Mouse (Mus musculus) lung, embryonic 14.5 days (tissue): ENCODE results near the gene Sgip1. TPM values are rescaled to one million over a fixed set of nuclear protein-coding genes. Genes with fewer than 3 reads are reported as not detected.
A peak's percentile ranks its signal among the peaks of the same experiment; 100 is the strongest.

Experiments used
- ATAC-seq: fragments of 200-750 bp; cut with Nextera tagmentation; 2 replicates; pipeline ENCODE4 v1.8.0; 2017; ENCODE audit warnings: mild to moderate bottlenecking, moderate TSS enrichment, moderate library complexity; ENCODE audit not compliant: insufficient read depth
- DNase-seq: peaks from one replicate; pipeline ENCODE4 v3.0.0-alpha.2; 2015
- H3K27ac ChIP-seq: fragments of 300-500 bp; sonication (generic); 2 replicates; pipeline ENCODE4 v1.5.1; 2014; ENCODE audit warnings: low read depth, mild to moderate bottlenecking, moderate library complexity
- H3K27me3 ChIP-seq: fragments of 300-500 bp; sonication (generic); 2 replicates; pipeline ENCODE4 v1.6.1; 2014; ENCODE audit warnings: low read length, control low read depth; ENCODE audit not compliant: insufficient read depth
- H3K36me3 ChIP-seq: fragments of 300-500 bp; sonication (generic); 2 replicates; pipeline ENCODE4 v1.6.1; 2014; ENCODE audit warnings: control low read depth; ENCODE audit not compliant: insufficient read depth
- H3K4me1 ChIP-seq: fragments of 300-500 bp; sonication (generic); 2 replicates; pipeline ENCODE4 v1.6.1; 2014; ENCODE audit warnings: antibody characterized with exemption, control low read depth; ENCODE audit not compliant: insufficient read depth
- H3K4me2 ChIP-seq: fragments of 300-500 bp; sonication (generic); 2 replicates; pipeline ENCODE4 v1.6.1; 2014; ENCODE audit warnings: mild to moderate bottlenecking
- H3K4me3 ChIP-seq: fragments of 300-500 bp; sonication (generic); 2 replicates; pipeline ENCODE4 v1.5.1; 2014; ENCODE audit warnings: low read depth, low read length
- H3K9ac ChIP-seq: fragments of 300-500 bp; sonication (generic); 2 replicates; pipeline ENCODE4 v1.6.1; 2014
- H3K9me3 ChIP-seq: fragments of 300-500 bp; sonication (generic); 2 replicates; pipeline ENCODE4 v1.6.1; 2016; ENCODE audit warnings: low read depth, low read length, control low read depth
- CTCF ChIP-seq: IDR thresholded peaks from 2 replicates; pipeline ENCODE4 v1.5.1; 2016; ENCODE audit warnings: antibody characterized with exemption, low read depth
- WGBS: fragments of 180-500 bp; shearing (Covaris S2); extraction: QIAGEN DNeasy Blood & Tissue Kit; methylation state at CpG from one replicate; pipeline ENCODE4 v1.1.7; 2014; 5-methylcytosine and 5-hydroxymethylcytosine counted together
- polyA plus RNA-seq: library from polyadenylated mRNA; unstranded; fragments of >200 nt; fragmentation: Nextera tagmentation; extraction: Ambion mirVana; gene quantifications from 2 replicates; pipeline ENCODE4 v1.2.1, GENCODE M21; 2014

The Sgip1 gene
- polyA plus RNA-seq, 1 experiment from 2014 or later, result 6.9 TPM

DNA sequence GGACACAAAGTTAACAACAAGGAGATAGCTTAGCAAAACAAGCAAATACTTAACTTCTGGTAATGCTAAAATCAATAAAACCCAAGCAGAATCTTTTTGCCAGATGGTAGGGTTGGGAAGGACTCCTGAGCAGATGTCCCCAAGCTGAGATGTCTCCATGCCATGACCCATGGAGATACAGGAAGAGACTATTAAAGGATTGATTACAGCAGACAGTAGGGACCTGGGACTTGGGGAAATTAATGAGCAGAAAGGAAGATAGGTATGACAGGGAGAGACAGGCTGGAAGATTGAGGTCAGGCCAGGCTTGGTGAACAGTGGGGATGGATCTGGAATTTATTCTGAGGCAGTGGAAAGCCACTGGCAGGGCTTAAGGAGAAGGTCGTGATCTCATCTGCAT, 33.5 kb downstream of the Sgip1 start:
- Histone ChIP-seq H3K36me3 (no peaks in the 10 kb centered on the region), H3K9ac (no peak overlapping the region), H3K27ac (no peak overlapping the region), H3K9me3 (no peaks in the 10 kb centered on the region), H3K4me3 (no peak overlapping the region), H3K27me3 (no peaks in the 10 kb centered on the region), H3K4me2 (no peak overlapping the region), H3K4me1 (no peaks in the 10 kb centered on the region)
- DNase-seq (no peak), ATAC-seq (no peak)
- 69% methylated on average over 1 of the region's 1 CpGs for WGBS
- no peak for TF ChIP-seq CTCF

DNA sequence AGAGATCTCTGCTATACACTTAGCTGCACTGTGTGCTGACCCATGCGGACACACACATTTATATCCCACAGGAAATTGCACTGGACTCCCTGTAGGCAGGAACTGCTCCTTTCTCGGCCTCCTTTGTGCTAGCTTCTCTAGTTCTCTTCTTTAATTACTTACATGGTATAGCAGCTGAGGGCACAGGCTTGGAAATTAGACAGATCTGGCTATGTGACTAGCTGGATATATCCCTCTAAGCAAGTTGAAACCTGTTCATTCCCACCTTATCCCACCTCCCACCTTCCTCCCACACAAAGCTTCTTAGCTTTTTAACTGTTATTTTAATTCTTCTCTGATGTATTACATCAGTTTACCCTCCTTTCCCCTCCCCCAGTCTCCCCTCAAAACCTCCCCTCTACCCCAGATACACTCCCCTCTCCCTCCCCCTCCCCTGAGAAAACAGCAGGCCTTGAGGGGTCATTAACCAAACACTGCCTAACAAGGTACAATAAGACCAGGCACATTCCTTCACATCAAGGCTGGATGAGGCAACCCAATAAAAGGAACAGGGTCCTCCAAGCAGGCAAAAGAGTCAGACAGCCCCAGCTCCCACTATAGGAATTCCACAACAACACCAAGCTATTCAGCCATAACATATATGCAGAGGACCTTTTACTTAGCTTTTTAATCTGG, 34.6 kb downstream of the Sgip1 start:
- Histone ChIP-seq H3K9ac (no peak overlapping the region), H3K9me3 (no peaks in the 10 kb centered on the region), H3K36me3 (no peaks in the 10 kb centered on the region), H3K4me3 (no peak overlapping the region), H3K27ac (no peak overlapping the region), H3K27me3 (no peaks in the 10 kb centered on the region), H3K4me2 (no peak overlapping the region), H3K4me1 (no peaks in the 10 kb centered on the region)
- ATAC-seq (no peak), DNase-seq (no peak)
- 60% methylated on average over 2 of the region's 2 CpGs for WGBS
- TF ChIP-seq CTCF, result no peak

DNA sequence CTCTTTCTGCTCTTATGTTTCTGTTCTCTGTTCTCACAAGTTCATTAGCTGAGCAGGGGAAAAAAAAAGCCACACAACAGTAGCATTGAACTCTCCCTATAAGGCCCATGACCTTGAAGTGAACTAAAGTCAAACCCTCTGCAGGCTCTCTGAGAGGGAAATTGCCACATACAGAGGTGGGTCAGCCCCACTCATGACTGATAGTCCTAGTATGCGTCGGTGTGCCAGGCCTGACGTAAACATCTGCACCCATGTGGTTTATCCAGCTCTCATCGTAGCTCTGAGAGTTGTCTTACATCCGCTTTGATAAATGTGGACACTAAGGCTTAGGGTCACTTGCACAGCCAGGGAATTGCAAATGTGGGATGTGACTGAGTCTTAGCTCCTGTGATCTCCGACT, 38.8 kb downstream of the Sgip1 start:
- ATAC-seq (no peak), DNase-seq (no peak)
- H3K9me3 ChIP-seq, result no peaks in the 10 kb centered on the region
- no peak for TF ChIP-seq CTCF
- H3K27me3 ChIP-seq, result no peaks in the 10 kb centered on the region
- H3K27ac ChIP-seq, result no peak overlapping the region
- no peaks in the 10 kb centered on the region for H3K36me3 ChIP-seq
- 51% methylated on average over 6 of the region's 6 CpGs for WGBS
- no peak overlapping the region for H3K4me3 ChIP-seq
- H3K4me1 ChIP-seq, result no peaks in the 10 kb centered on the region
- no peak overlapping the region for H3K4me2 ChIP-seq
- H3K9ac ChIP-seq, result no peak overlapping the region

DNA sequence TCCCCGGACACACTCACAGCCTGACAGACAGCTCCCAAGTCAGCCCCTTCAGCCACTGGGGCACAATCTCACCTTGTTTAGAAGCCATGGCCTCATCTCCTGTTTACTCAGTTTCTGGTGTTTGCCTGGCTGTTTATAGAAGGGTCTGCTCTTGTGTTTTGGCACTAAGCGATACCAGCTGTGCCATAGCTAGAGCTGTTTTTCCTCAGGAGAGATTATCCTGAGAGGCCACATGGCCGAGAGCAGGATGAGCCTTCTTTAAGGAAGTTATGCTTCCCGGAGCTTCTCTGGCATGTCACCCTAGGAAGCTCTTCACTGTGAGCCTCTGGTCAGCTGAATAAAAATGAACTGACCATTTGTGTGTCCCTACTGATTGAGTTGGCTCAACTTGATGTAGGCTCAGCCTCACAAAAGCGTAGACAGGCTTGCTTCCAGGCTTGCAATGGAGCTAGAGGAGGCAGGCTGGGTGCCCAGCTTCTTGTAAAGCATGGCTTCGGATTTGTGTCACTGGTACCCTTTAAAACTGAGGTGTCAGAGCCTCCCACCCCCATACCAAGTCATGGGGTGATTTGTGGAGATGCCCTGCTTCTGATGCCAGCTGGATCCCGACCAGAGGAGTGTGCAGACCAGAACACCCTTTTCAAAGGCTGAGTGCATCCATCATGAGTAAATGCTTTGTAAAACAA, 42.1 kb downstream of the Sgip1 start:
- DNase-seq, result peak; percentile 21
- no peak overlapping the region for H3K4me2 ChIP-seq
- H3K9ac ChIP-seq, result no peak overlapping the region
- ATAC-seq, result peak; percentile 24; the same call in 1 of the 2 replicates
- H3K27me3 ChIP-seq, result no peaks in the 10 kb centered on the region
- H3K4me1 ChIP-seq, result no peaks in the 10 kb centered on the region
- H3K36me3 ChIP-seq, result no peaks in the 10 kb centered on the region
- no peaks in the 10 kb centered on the region for H3K9me3 ChIP-seq
- peak overlapping the region; percentile 12; the same call in 1 of the 2 replicates for H3K27ac ChIP-seq
- 53% methylated on average over 7 of the region's 7 CpGs for WGBS
- no peak for TF ChIP-seq CTCF
- H3K4me3 ChIP-seq, result no peak overlapping the region

DNA sequence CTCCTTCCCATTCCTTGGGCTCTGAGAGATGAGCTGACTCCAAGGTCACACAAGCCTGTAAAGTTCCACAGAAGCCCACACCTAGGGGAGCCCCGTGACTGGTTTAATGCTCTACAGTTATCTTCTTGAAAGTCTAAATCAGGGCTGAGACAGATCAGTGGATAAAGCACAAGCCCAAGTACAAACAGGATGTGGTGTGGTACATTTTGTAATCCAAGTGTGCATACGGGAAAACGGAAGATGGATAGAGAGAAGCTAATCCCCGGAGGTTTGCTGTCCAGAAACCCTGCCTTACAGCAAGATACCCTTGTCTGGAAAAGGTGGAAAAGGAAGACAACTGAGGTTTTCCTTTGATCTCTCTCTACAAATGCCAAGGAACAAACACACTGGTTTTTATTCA, 44.1 kb downstream of the Sgip1 start:
- Histone ChIP-seq H3K27ac (no peak overlapping the region), H3K36me3 (no peaks in the 10 kb centered on the region), H3K9ac (no peak overlapping the region), H3K4me2 (no peak overlapping the region), H3K4me1 (no peaks in the 10 kb centered on the region), H3K4me3 (no peak overlapping the region), H3K27me3 (no peaks in the 10 kb centered on the region), H3K9me3 (no peaks in the 10 kb centered on the region)
- 61% methylated on average over 4 of the region's 4 CpGs for WGBS
- ATAC-seq, result no peak
- no peak for TF ChIP-seq CTCF
- DNase-seq, result no peak

DNA sequence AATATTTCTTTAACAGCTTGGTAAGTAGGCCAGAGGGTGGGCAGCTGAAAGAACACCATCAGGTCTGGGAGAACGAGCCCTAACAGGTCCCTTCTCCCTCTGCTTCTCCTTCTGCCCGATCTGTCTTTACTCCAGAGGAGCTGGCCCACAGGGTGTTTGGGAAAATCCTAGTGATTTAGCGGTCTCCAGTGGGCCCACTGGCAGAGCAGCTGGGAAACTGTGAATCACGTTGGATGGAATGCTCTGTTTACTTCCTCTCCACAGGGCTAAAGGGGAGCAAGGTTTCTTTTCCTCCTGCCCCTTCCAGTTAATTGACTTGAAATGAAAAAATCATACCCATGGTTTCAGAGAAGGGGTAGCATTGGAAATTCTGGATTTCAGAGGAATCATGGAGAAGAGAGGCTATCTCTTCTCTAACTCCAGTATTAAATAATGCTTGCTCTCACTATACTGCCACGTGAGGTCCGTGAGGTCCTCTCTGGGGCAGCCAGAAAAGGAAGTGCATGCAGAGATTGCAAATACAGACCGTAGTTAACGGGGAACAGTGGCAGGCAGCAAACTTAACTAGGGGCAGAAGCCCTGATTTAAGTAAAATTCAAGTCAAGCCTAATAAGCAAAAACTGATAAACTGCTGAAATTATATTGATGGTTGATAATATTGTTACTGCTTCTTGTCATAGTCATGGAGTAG, 51.1 kb downstream of the Sgip1 start:
- Histone ChIP-seq H3K9me3 (no peaks in the 10 kb centered on the region), H3K4me3 (no peak overlapping the region), H3K4me2 (no peak overlapping the region), H3K27ac (no peak overlapping the region), H3K9ac (no peak overlapping the region), H3K36me3 (no peaks in the 10 kb centered on the region), H3K4me1 (peaks cover 8% of the 10 kb centered on the region; the same call in 1 of the 2 replicates), H3K27me3 (no peaks in the 10 kb centered on the region)
- ATAC-seq (no peak), DNase-seq (peak; percentile 26)
- 36% methylated on average over 8 of the region's 8 CpGs for WGBS
- no peak for TF ChIP-seq CTCF

DNA sequence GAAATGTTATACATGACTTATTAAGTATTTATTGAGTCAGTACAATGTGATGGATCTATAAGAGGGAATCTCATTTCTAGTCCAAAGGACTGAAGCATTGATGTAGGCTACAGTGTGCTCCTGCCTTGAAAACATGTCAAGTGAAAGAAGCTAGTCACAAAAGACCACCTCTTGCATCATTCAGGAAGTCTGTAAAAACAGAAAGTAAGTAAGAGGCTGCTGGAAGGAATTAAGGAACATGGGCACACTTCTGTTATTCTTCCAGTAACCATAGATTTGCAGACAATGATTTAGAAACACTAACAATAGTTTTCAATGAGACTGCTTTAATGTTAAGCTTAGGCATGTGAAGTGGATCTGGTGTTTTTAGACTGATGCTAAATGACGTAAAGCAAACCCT, 60.4 kb downstream of the Sgip1 start:
- H3K4me3 ChIP-seq, result no peak overlapping the region
- no peaks in the 10 kb centered on the region for H3K27me3 ChIP-seq
- 76% methylated on average over 1 of the region's 1 CpGs for whole genome bisulfite sequencing
- no peak overlapping the region for H3K9ac ChIP-seq
- DNase-seq, result no peak
- no peaks in the 10 kb centered on the region for H3K4me1 ChIP-seq
- H3K9me3 ChIP-seq, result no peaks in the 10 kb centered on the region
- H3K36me3 ChIP-seq, result no peaks in the 10 kb centered on the region
- no peak overlapping the region for H3K27ac ChIP-seq
- TF ChIP-seq CTCF, result no peak
- H3K4me2 ChIP-seq, result no peak overlapping the region
- no peak for ATAC-seq
